Mouse (Mus musculus): ENCODE measurements around the gene Atp6v1b1. TPM values are rescaled to one million over a fixed set of nuclear protein-coding genes. Genes with fewer than 3 reads are reported as not detected.

The Atp6v1b1 gene
- total and polyA plus RNA-seq, 3 experiments, result not detected

DNA sequence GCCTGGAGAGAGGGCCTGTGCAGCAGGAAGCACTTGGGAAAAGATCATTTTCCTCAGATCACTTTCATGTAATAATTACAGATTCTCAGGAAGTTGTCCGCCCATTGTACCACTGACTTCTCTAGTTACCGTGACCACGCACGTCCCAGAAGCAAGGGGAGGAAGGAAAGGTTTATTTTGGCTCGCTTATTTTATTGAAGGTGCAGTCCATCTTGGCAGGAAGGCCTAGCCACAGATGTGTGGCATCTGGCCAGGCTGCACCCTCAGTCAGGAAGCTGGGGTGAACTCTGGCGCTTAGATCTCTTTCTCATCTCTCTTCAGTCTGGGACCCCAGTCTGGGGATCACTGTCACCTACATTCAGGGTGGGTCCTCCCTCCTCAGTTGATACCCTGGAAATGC, 4.2 kb upstream of the Atp6v1b1 start:
- Histone ChIP-seq H3K4me3 (replicated peaks in 1 of 3; ENCODE audit: low read depth in 2 of 3, low read length in 2 of 3, poor library complexity in 1 of 3) (no peak overlapping the region), H3K79me2 (replicated peaks; ENCODE audit: control insufficient read depth, extremely low read depth, insufficient read depth, poor library complexity, severe bottlenecking) (no peaks in the 10 kb centered on the region), H3K4me2 (ENCODE audit: insufficient read depth, low read depth, poor library complexity, severe bottlenecking) (no peak overlapping the region), H3K9me3 (replicated peaks; ENCODE audit: low read length) (peaks cover 33% of the 10 kb centered on the region), H3K9ac (ENCODE audit: insufficient read depth, low read depth) (no peak overlapping the region), H3K27me3 (replicated peaks) (peaks cover 85% of the 10 kb centered on the region), H3K4me1 (ENCODE audit: control insufficient read depth in 1 of 2, insufficient read depth in 2 of 2) (no peaks in the 10 kb centered on the region), H3K27ac (ENCODE audit: insufficient read depth, low read depth) (no peak overlapping the region), H3K36me3 (replicated peaks in 1 of 2; ENCODE audit: control insufficient read depth in 1 of 2, insufficient read depth in 1 of 2, low read length in 1 of 2) (no peaks in the 10 kb centered on the region)
- in situ Hi-C loops (cut with MboI; ENCODE audit: low pct_ligation_motif_present, low pct_unique_long_range_greater_than_20kb, low sequenced_read_pairs), result no loop called here
- DNase-seq (ENCODE audit: extremely low read depth), result no peak
- TF ChIP-seq MAZ (IDR thresholded peaks at IDR 0.05; ENCODE audit: low read depth, low read length), result no peak
- TF ChIP-seq CHD2 (IDR thresholded peaks at IDR 0.05; ENCODE audit: low read length), result no peak
- no peak for TF ChIP-seq HCFC1 (IDR thresholded peaks at IDR 0.05; ENCODE audit: low read depth, low read length)
- TF ChIP-seq TCF12 (IDR thresholded peaks at IDR 0.05; ENCODE audit: low read depth, low read length), result no peak
- no peak for TF ChIP-seq ZNF384 (IDR thresholded peaks at IDR 0.05; ENCODE audit: low read depth, low read length)
- TF ChIP-seq EP300 (IDR thresholded peaks at IDR 0.05; ENCODE audit: low read length), result no peak
- TF ChIP-seq USF1 (IDR thresholded peaks at IDR 0.05; ENCODE audit: low read depth, low read length), result no peak
- no peak for TF ChIP-seq IRF4 (IDR thresholded peaks at IDR 0.05; ENCODE audit: low read depth, low read length)
- no peak for TF ChIP-seq JUN (IDR thresholded peaks at IDR 0.05; ENCODE audit: insufficient read depth, low read depth, low read length)
- TF ChIP-seq CHD1 (IDR thresholded peaks at IDR 0.05; ENCODE audit: low read depth, low read length), result no peak
- no peak for TF ChIP-seq RAD21 (IDR thresholded peaks at IDR 0.05; ENCODE audit: low read depth, low read length)
- TF ChIP-seq ELF1 (IDR thresholded peaks at IDR 0.05; ENCODE audit: low read depth, low read length), result no peak
- dilution Hi-C loops (cut with MboI; ENCODE audit: extremely low pct_ligation_motif_present, extremely low pct_unique_long_range_greater_than_20kb, low sequenced_read_pairs), result no loop called here

DNA sequence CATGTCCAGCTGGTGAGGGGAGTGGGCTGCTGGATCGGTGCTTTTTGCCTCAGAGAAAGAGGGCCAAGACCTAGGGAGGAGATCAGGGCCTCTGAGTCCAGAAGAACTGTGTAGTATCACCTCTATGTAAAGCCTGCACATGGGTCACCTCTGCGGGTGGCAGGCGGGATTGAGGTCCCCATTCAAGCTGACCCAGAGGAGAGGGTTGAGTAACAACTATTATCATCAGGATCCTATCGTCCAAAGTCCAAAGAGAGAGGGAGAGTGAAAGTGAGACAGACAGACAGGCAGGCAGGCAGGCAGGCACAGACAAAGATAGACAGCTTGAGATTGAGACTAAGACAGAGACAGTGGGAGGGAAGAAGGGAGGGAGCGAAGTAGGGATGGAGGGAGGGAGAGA, 422 bp downstream of the Atp6v1b1 start:
- peaks cover 0 to 3% of the 10 kb centered on the region in 2 experiments; a peak in 1 of 4 replicates for H3K4me1 ChIP-seq (ENCODE audit: control insufficient read depth in 1 of 2, insufficient read depth in 2 of 2)
- H3K79me2 ChIP-seq (replicated peaks; ENCODE audit: control insufficient read depth, extremely low read depth, insufficient read depth, poor library complexity, severe bottlenecking), result no peaks in the 10 kb centered on the region
- dilution Hi-C loops (cut with MboI; ENCODE audit: extremely low pct_ligation_motif_present, extremely low pct_unique_long_range_greater_than_20kb, low sequenced_read_pairs) (no loop called here), in situ Hi-C loops (cut with MboI; ENCODE audit: low pct_ligation_motif_present, low pct_unique_long_range_greater_than_20kb, low sequenced_read_pairs) (no loop called here)
- H3K27me3 ChIP-seq (replicated peaks), result peaks cover 81% of the 10 kb centered on the region
- DNase-seq (ENCODE audit: extremely low read depth), result no peak
- no peak overlapping the region for H3K27ac ChIP-seq (ENCODE audit: insufficient read depth, low read depth)
- no peaks in the 10 kb centered on the region for H3K36me3 ChIP-seq (replicated peaks in 1 of 2; ENCODE audit: control insufficient read depth in 1 of 2, insufficient read depth in 1 of 2, low read length in 1 of 2)
- TF ChIP-seq ELF1 (IDR thresholded peaks at IDR 0.05; ENCODE audit: low read depth, low read length), result no peak
- no peak for TF ChIP-seq MAX (IDR thresholded peaks at IDR 0.05; ENCODE audit: low read length)
- no peak for TF ChIP-seq USF2 (conservative IDR thresholded peaks at IDR 0.05; ENCODE audit: low read depth, low read length)
- TF ChIP-seq IRF4 (IDR thresholded peaks at IDR 0.05; ENCODE audit: low read depth, low read length), result no peak
- no peak for TF ChIP-seq ZC3H11A (IDR thresholded peaks at IDR 0.05; ENCODE audit: low read depth, low read length)
- TF ChIP-seq EP300 (IDR thresholded peaks at IDR 0.05; ENCODE audit: low read length), result no peak
- TF ChIP-seq RAD21 (IDR thresholded peaks at IDR 0.05; ENCODE audit: low read depth, low read length), result no peak
- no peak for TF ChIP-seq USF1 (IDR thresholded peaks at IDR 0.05; ENCODE audit: low read depth, low read length)
- no peak for TF ChIP-seq CHD2 (IDR thresholded peaks at IDR 0.05; ENCODE audit: low read length)
- no peak for TF ChIP-seq MYC (IDR thresholded peaks at IDR 0.05; ENCODE audit: low read depth, low read length)
- no peak for TF ChIP-seq ZKSCAN1 (IDR thresholded peaks at IDR 0.05; ENCODE audit: borderline replicate concordance, low read depth, low read length)
- no peak for TF ChIP-seq GABPA (IDR thresholded peaks at IDR 0.05; ENCODE audit: insufficient replicate concordance, low read depth, low read length)
- no peak for TF ChIP-seq NRF1 (IDR thresholded peaks at IDR 0.05; ENCODE audit: low read depth, low read length)
- no peak overlapping the region for H3K4me3 ChIP-seq (replicated peaks in 1 of 3; ENCODE audit: low read depth in 2 of 3, low read length in 2 of 3, poor library complexity in 1 of 3)
- peaks cover 19% of the 10 kb centered on the region for H3K9me3 ChIP-seq (replicated peaks; ENCODE audit: low read length)
- no peak overlapping the region for H3K9ac ChIP-seq (ENCODE audit: insufficient read depth, low read depth)
- H3K4me2 ChIP-seq (ENCODE audit: insufficient read depth, low read depth, poor library complexity, severe bottlenecking), result no peak overlapping the region

All from CH12.LX (cell line).